Mouse (Mus musculus): Measurements from ENCODE around the gene Rem2.

Gene Rem2

GRCm38 (mm10) chr14:54492345-54493131 is 16.6 kb downstream of the Rem2 start:
- DNase-seq: peak in 1 of 2 experiments; percentile 33

- DNase-seq: no peak
Observed at GRCm38 (mm10) chr14:54493236-54493635, 17.3 kb downstream of the Rem2 start.

GRCm38 (mm10) chr14:54494234-54494633 is 18.3 kb downstream of the Rem2 start:
- peak; percentile 59 to 82 for DNase-seq

GRCm38 (mm10) chr14:54496706-54497105 is 20.8 kb downstream of the Rem2 start:
- no peak for DNase-seq

- no peak for DNase-seq
Observed at GRCm38 (mm10) chr14:54499330-54499729, 23.4 kb downstream of the Rem2 start.

- no peak for DNase-seq
Observed at GRCm38 (mm10) chr14:54501365-54501764, 25.5 kb downstream of the Rem2 start.

- no peak for DNase-seq
Observed at GRCm38 (mm10) chr14:54503092-54503491, 27.2 kb downstream of the Rem2 start.

- no peak for DNase-seq
Observed at GRCm38 (mm10) chr14:54509774-54510173, 33.9 kb downstream of the Rem2 start.

GRCm38 (mm10) chr14:54516710-54517310 is 40.9 kb downstream of the Rem2 start:
- no peak for DNase-seq

GRCm38 (mm10) chr14:54523600-54523999 is 47.7 kb downstream of the Rem2 start:
- DNase-seq: no peak

- peak in 1 of 2 experiments; percentile 26 for DNase-seq
Observed at GRCm38 (mm10) chr14:54527227-54528006, 51.5 kb downstream of the Rem2 start.

GRCm38 (mm10) chr14:54528007-54528393 is 52.1 kb downstream of the Rem2 start:
- no peak for DNase-seq

GRCm38 (mm10) chr14:54528446-54529111 is 52.7 kb downstream of the Rem2 start:
- peak; percentile 71 to 89 for DNase-seq
